Mouse (Mus musculus) right cerebral cortex, postnatal 14 days (tissue): ENCODE data around the gene Apopt1.

Experiments used
- DNase-seq: peaks from one replicate; pipeline ENCODE4 v3.0.0; 2022

Apopt1 gene

GRCm38 (mm10) chr12:111713004-111713651, at the start of gene Apopt1, which contains the start of gene Bag5:
Apopt1 (plus strand) TSS chr12:111713261.
Bag5 (minus strand) TSS chr12:111713257.
- DNase-seq = peak; percentile 89

GRCm38 (mm10) chr12:111664144-111664634, 48.9 kb upstream of the Apopt1 start:
- peak; percentile 25 for DNase-seq

GRCm38 (mm10) chr12:111665041-111665880, 47.8 kb upstream of the Apopt1 start:
- DNase-seq = no peak

- DNase-seq = peak; percentile 62
These were observed 46.7 kb upstream of the Apopt1 start for GRCm38 (mm10) chr12:111666380-111666779.

GRCm38 (mm10) chr12:111667421-111667820, 45.6 kb upstream of the Apopt1 start:
- DNase-seq = no peak

- peak; percentile 99 for DNase-seq
These were observed 44.6 kb upstream of the Apopt1 start for GRCm38 (mm10) chr12:111668457-111668912.

GRCm38 (mm10) chr12:111669000-111669788, 43.9 kb upstream of the Apopt1 start:
- DNase-seq = no peak

- no peak for DNase-seq
These were observed 43.1 kb upstream of the Apopt1 start for GRCm38 (mm10) chr12:111669961-111670360.

GRCm38 (mm10) chr12:111670371-111670971, 42.6 kb upstream of the Apopt1 start:
- no peak for DNase-seq

- DNase-seq = no peak
These were observed 42.1 kb upstream of the Apopt1 start for GRCm38 (mm10) chr12:111670976-111671375.

GRCm38 (mm10) chr12:111671431-111671902, 41.6 kb upstream of the Apopt1 start:
- DNase-seq = peak; percentile 88

- peak; percentile 93 for DNase-seq
These were observed 40.9 kb upstream of the Apopt1 start, which contains the start of gene Ckb for GRCm38 (mm10) chr12:111672176-111672575. Ckb (minus strand) TSS chr12:111672338.

- DNase-seq = no peak
These were observed 40.5 kb upstream of the Apopt1 start for GRCm38 (mm10) chr12:111672581-111672980.

GRCm38 (mm10) chr12:111674850-111675486, 38.1 kb upstream of the Apopt1 start:
- DNase-seq = no peak

- DNase-seq = no peak
These were observed 37.1 kb upstream of the Apopt1 start for GRCm38 (mm10) chr12:111675797-111676580.

- no peak for DNase-seq
These were observed 35.6 kb upstream of the Apopt1 start for GRCm38 (mm10) chr12:111677421-111677820.

GRCm38 (mm10) chr12:111677882-111678669, 35.0 kb upstream of the Apopt1 start, which contains the start of gene Trmt61a:
Trmt61a (plus strand) TSS chr12:111678105.
- peak; percentile 93 for DNase-seq

- DNase-seq = no peak
These were observed 34.5 kb upstream of the Apopt1 start for GRCm38 (mm10) chr12:111678670-111678933.

GRCm38 (mm10) chr12:111678997-111679396, 34.1 kb upstream of the Apopt1 start:
- DNase-seq = no peak

- no peak for DNase-seq
These were observed 32.4 kb upstream of the Apopt1 start for GRCm38 (mm10) chr12:111680661-111681060.
